Mouse (Mus musculus): Measurements from ENCODE around the gene Alox5ap.

Alox5ap gene

DNA sequence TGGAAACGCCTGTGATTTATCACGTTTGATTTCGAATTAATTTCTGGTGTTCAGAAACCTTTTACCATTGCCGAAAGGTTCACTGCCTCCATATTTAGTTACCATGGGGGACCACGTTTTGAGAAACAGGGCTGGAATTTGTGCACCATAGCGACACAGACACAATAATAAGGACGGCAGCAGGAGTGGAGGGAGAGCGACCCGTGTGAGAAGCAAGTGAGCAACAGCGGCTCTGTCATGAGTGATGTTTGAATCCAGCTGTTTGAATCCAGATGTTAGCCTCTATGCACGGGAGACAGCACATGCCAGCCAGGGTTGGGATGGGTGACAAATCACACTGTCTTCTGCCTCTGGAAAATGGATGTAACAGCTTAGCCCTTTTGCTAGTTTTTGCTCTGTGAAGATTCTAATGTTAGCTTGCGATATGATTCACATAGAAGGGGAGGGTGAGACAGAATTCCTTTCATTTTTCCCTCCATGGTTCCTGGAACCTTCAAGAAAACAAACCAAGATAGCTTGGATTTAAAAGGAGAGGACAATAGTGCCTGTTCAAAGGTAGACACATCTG, 50.0 kb downstream of the Alox5ap start:
- in situ Hi-C loops (cut with MboI, MseI): loop anchor here (10.0 kb wide), 1 partner anchor 80 kb away; no protein-coding TSS in a partner anchor

- in situ Hi-C loops (cut with MboI, MseI): loop anchor here (10.0 kb wide), 1 partner anchor 82 kb away; no protein-coding TSS in a partner anchor
Observed at GRCm38 (mm10) chr5:149316926-149317325, 52.4 kb downstream of the Alox5ap start.

DNA sequence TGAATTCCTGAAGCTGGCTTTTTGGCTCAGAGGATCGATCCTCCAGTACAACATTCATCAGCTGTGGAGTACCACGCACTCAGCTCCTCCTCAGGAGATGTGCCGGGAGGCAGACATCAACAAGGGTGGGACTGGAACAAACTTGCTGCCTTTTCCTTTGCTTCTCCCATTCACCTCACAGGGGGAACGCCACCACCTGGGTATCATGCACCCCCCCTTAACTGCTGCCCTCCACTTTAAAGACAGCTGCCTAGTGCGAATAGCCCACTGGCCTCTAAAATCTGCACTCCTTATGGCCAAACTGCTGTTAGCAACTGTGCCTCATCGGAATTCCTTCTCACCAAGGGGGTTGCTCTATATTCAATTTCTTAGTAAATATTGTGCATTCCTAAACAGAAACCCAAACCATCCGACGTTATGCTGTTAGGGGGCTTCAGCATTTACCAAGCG, 55.3 kb downstream of the Alox5ap start:
- in situ Hi-C loops (cut with MboI, MseI): loop anchor here (10.0 kb wide), 1 partner anchor 85 kb away; no protein-coding TSS in a partner anchor

- in situ Hi-C loops (cut with MboI, MseI): no loop called here
Observed at GRCm38 (mm10) chr5:149320534-149321482, 56.2 kb downstream of the Alox5ap start.

DNA sequence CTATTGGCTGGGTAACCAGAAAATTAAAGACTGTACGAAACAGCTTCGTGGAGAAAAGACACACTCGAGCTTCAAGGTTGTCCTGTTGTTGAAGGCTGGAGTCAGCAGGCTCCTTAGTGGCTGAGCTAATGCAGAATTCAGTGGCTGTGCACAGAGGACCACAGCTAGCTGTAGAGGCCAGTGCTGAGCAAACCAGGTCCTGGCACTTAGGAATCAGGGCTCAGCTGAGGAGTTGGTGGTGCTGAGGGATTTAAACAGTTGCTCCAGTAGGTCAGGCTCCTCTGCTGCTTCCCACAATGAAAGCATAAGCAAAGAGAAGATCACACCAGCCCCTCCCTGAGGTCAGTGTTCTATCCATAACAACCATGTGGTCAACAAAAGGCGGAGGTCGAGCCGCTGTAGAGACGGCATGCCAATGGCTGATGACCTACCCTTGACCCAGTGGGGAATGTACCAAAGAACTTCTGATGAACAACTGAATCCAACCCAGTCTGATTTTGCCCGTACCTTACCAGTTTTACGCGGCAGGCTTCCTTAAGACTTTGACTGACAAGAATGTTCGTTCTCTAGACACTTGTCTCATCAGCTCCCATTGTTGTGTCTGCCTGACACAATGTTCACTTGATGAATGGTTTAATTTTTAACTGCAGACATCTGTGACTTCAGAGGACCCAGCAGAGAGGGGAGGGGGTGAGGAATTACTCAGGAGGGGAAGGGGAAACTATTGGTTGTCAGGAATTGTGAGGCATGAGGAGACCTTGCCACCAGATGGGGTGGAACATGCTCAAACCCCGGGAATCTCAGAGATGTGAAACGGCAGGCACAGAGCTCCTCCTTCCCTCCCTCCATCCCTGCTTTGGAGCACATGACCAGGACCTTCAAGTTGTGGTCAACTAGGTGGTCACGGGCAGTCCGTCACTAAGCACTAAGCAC, 57.6 kb downstream of the Alox5ap start:
- in situ Hi-C loops (cut with MboI, MseI): no loop called here

DNA sequence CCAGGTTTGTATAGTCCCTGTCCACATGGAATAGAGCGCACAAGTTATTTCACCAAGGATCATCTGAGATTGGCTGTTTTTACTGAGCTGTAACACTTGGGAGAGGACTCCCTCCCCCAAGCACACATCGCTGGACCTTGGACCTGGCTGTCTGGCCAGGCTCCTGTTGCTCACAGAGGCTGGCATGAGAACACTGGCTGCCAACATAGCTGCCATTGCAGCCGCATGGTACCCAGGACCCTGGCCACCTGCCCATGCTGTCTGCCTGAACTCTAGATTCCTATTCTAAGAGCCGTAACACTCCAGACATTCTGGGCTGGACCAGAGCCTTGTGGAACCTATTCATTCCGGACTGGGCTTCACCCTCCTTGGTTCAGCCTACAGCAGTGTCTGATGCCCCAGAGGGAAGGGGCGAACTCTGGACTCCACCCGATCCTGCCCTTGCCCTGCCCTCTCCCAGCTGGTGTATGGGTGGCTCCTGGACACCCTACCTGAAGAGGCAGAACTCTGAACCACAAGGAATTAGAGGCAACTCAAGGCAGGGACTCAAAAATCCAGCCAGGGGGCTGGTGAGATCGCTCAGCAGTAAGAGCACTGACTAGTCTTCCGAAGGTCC, 58.5 kb downstream of the Alox5ap start:
- in situ Hi-C loops (cut with MboI, MseI): no loop called here

DNA sequence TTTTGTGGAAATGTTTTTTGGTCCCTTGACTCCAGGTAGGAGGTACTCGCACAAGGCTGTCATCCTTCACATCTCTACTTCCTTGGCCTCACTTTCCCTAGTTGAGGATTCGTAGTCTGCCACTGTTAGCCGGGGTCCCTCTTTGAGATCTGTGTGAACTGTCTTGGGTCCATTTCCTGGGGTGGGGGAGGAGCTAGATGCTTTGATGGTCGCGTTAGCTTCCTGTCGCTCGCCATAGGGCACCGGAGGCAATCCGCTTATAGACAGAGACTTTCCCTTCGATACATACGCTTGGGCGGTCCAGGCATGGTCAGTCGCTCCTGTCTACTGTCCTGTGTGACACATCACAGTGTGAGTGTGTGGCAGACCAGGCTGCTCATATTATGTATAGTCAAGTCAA, 60.2 kb downstream of the Alox5ap start:
- in situ Hi-C loops (cut with MboI, MseI): loop anchor here (5.0 kb wide), 1 partner anchor 32 kb away; no protein-coding TSS in a partner anchor

GRCm38 (mm10) chr5:149329098-149329887, 64.7 kb downstream of the Alox5ap start:
- in situ Hi-C loops (cut with MboI, MseI): loop anchor here (5.0 kb wide), 1 partner anchor 37 kb away; no protein-coding TSS in a partner anchor

DNA sequence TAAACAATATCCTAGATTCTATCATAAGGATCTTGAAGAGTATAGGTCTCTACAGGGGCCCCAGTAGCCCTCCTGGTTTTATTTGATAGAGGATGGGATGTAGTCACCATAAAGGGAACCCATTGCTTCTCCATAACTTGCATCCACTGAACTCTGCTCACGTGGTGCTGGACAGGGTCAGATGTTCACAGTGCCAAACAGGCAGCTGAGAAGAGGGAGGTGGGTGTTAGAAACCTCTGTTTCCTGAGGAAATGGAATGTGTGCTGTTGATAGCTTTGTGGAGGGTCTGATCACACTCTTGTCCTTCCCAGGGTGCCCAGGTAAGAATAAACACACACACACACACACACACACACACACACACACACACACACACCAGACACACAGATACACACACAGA, 66.0 kb downstream of the Alox5ap start:
- in situ Hi-C loops (cut with MboI, MseI): no loop called here

DNA sequence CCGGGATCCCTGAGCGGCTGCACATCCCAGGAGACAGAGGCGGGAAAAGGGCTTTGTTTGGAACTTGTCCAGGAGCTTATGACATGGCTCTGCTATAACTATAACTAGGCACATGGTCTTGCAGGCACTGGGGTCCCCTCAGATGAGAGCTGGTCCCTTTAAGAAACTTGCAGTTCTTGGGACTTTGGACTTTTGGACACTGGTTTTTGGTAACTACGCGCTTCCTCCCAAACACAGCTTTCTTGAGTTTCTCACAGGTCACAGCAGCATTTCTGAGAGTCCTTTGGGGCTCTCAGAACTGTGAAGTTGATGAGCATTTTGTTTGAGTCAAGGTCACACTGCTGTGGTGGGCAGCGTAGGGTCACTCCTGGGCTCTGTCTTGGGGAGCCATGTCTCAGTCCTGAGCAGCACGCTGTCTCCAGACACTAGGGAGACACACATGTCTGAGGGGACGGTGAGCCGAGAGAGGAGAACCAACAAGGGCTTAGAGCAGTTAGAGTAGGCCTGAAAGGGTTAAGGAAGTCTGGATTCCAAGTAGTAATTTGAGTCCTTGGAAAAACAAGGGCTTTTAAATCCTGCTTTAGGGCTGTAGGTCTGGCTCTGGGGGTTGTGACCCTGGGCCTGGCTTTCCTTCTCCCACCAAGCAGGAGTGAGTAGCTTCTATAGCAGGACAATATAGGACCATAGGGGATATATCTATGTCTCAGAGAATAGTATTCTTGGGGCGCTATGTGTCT, 67.0 kb downstream of the Alox5ap start:
- in situ Hi-C loops (cut with MboI, MseI): no loop called here

DNA sequence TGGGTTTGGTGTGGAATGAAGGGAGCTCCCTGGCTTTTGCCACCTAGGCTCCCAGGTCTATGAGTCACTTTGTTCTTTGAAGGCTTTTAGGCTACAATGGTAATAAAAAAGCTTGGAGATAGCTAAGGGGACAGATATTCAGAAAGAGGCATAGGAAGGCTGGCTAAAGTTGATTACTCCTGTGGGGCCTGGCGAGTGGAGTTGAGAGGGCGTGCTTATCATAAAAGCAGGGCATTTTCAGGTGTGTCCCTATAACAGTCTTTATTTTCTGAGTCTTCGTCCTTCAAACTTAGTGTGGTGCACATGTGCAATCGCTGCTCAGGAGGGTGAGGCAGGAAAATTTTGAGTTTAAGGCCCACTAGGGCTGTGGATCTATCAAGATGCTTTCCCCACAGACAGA, 68.2 kb downstream of the Alox5ap start:
- in situ Hi-C loops (cut with MboI, MseI): no loop called here

DNA sequence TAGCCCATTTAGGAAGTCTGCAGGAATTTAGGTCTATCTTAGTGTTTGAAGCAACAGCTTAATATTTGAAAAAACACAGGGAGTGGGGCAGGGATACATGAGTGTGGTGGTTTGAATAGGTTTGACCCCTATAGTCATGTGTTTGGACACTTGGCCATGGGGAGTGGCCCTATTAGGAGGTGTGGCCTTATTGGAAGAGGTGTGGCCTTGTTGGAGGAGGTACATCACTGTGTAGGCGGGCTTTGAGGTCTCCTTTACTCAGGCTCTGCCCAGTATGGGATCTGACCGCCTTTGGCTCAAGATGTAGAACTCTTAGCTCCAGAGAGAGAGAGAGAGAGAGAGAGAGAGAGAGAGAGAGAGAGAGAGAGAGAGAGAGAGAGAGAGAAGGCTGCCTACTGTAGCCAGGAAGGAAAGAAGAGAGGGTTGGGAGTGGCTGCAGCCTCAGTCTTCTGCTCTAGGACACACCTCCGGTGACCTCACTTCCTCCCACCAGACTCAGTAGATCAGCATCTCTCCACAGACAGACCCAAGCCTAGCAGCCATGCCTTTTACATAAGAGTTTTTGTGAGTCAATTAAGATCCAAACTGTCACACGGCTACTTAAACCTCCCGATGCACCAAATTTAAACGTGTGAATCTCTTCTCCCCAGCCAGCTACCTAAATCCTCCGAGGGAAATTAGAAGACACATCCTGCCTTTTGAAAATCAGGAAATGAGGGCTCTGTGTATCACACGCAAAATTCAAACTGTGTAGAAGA, 69.6 kb downstream of the Alox5ap start:
- in situ Hi-C loops (cut with MboI, MseI): no loop called here

GRCm38 (mm10) chr5:149335009-149335408, 70.4 kb downstream of the Alox5ap start:
- in situ Hi-C loops (cut with MboI, MseI): no loop called here

GRCm38 (mm10) chr5:149335563-149336238, 71.1 kb downstream of the Alox5ap start:
- in situ Hi-C loops (cut with MboI, MseI): no loop called here

DNA sequence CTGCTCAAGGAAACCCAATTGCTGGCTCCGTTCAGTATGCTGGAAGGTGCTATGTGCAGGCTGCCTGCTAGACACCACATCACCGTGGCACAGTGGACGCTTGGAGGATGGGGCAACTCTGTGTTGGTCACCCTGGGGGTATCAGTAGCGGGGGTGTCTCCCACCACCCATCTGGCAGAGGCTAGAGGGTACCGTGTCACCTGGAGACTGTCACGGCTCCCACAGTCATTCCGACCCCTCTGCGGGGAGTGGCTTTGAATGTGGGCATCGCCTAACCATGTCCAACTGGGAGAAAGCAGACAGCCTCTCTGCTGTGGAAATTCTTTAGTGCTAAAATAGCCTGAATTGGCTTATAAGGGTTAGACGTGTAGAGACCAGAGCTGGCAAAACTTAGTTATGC, 72.6 kb downstream of the Alox5ap start:
- in situ Hi-C loops (cut with MboI, MseI): no loop called here
